11 mouse cellular contexts compared by ENCODE assay signal in genomic region chr8:79534271-79534889, GRCm38 (mm10).
DNase-seq lines count a peak whose midpoint lies in the region; ATAC-seq and TF ChIP-seq lines count a peak whose summit lies in the region.
"Had no signal": no experiment of that assay in that cellular context is flagged by ENCODE, and none has a peak within 500 bp of the region (broad histone marks: within the 10 kb centered on the region; RNA-seq: fewer than 3 reads in every experiment).

No protein-coding gene starts in this region.

- no peak for ATAC-seq in hindbrain, postnatal 0 days
- no peak for ATAC-seq in hindbrain, embryonic 11.5 days (ENCODE audit: low FRiP score)
- peak; percentile 57 for ATAC-seq in limb, embryonic 14.5 days (ENCODE audit: low FRiP score, low read depth)

- no peak overlapping the region for H3K4me3 ChIP-seq in hindbrain, postnatal 0 days (ENCODE audit: low read length)
- H3K4me3 ChIP-seq in hindbrain, embryonic 11.5 days (ENCODE audit: low read depth, low read length), result no peak overlapping the region
- H3K4me3 ChIP-seq in limb, embryonic 14.5 days (replicated peaks; ENCODE audit: low read length), result no peak overlapping the region

- no peaks in the 10 kb centered on the region for H3K9me3 ChIP-seq in hindbrain, postnatal 0 days (ENCODE audit: low read length)
- H3K9me3 ChIP-seq in hindbrain, embryonic 11.5 days (ENCODE audit: control insufficient read depth, low read length), result no peaks in the 10 kb centered on the region
- no peaks in the 10 kb centered on the region for H3K9me3 ChIP-seq in limb, embryonic 14.5 days (ENCODE audit: control insufficient read depth, low read length)

- H3K27me3 ChIP-seq in hindbrain, postnatal 0 days (ENCODE audit: insufficient read depth, low read length), result no peaks in the 10 kb centered on the region
- no peaks in the 10 kb centered on the region for H3K27me3 ChIP-seq in hindbrain, embryonic 11.5 days (ENCODE audit: control insufficient read depth, insufficient read depth, low read length)
- no peaks in the 10 kb centered on the region for H3K27me3 ChIP-seq in limb, embryonic 14.5 days (ENCODE audit: control insufficient read depth, insufficient read depth, low read length)

- 56% methylated on average over 12 of the region's 12 CpGs for WGBS in hindbrain, postnatal 0 days
- 77% methylated on average over 12 of the region's 12 CpGs for WGBS in hindbrain, embryonic 11.5 days
- 35% methylated on average over 12 of the region's 12 CpGs for WGBS in limb, embryonic 14.5 days

- peak; percentile 20 for DNase-seq in hindbrain, postnatal 0 days (ENCODE audit: low spot score)
- DNase-seq in hindbrain, embryonic 11.5 days (ENCODE audit: low spot score), result no peak
- peak; percentile 14 for DNase-seq in CD4-positive helper T cell, adult 2 months (ENCODE audit: low read depth, low spot score)
- peak; percentile 5 for DNase-seq in forelimb bud, embryonic 11.5 days (ENCODE audit: low read depth, low spot score)
- peak; percentile 53 for DNase-seq in limb, embryonic 14.5 days (ENCODE audit: low spot score)
- DNase-seq in c-Kit-positive CD71-positive TER-119-positive erythroid progenitor cells, embryonic 14.5 days (ENCODE audit: low spot score), result no peak
- no peak for DNase-seq in lung, postnatal 14 days
- no peak for DNase-seq in adrenal gland, adult 8-10 months
- DNase-seq: adrenal gland, postnatal 25 days; heart, postnatal 4 days had no signal

- H3K4me2 ChIP-seq in hindbrain, postnatal 0 days (ENCODE audit: low read depth, low read length), result no peak overlapping the region
- H3K4me2 ChIP-seq in hindbrain, embryonic 11.5 days (replicated peaks; ENCODE audit: low read depth, low read length), result no peak overlapping the region
- no peak overlapping the region; the same call in 1 of the 2 replicates for H3K4me2 ChIP-seq in limb, embryonic 14.5 days (replicated peaks; ENCODE audit: low read depth, low read length, severe bottlenecking)

- TF ChIP-seq CTCF in hindbrain, postnatal 0 days (IDR thresholded peaks at IDR 0.05; ENCODE audit: low read depth), result no peak

- H3K27ac ChIP-seq in hindbrain, postnatal 0 days, result no peak overlapping the region
- no peak overlapping the region for H3K27ac ChIP-seq in hindbrain, embryonic 11.5 days (ENCODE audit: low read depth, low read length)
- peak overlapping the region; percentile 62 for H3K27ac ChIP-seq in limb, embryonic 14.5 days (replicated peaks; ENCODE audit: low read depth, low read length)
- H3K27ac ChIP-seq: macrophage had no signal

- no peak for TF ChIP-seq POLR2A in limb, embryonic 14.5 days (IDR thresholded peaks at IDR 0.05; ENCODE audit: borderline replicate concordance, extremely low read depth, insufficient read depth, insufficient read length)

- H3K36me3 ChIP-seq in hindbrain, postnatal 0 days (ENCODE audit: insufficient read depth, low read length), result no peaks in the 10 kb centered on the region
- H3K36me3 ChIP-seq in hindbrain, embryonic 11.5 days (ENCODE audit: control insufficient read depth, insufficient read depth, low read length), result no peaks in the 10 kb centered on the region
- no peaks in the 10 kb centered on the region for H3K36me3 ChIP-seq in limb, embryonic 14.5 days (ENCODE audit: control insufficient read depth, insufficient read depth, low read length)

- no peak overlapping the region for H3K9ac ChIP-seq in hindbrain, postnatal 0 days (replicated peaks; ENCODE audit: low read length)
- no peak overlapping the region for H3K9ac ChIP-seq in hindbrain, embryonic 11.5 days (ENCODE audit: low read depth, low read length)
- no peak overlapping the region for H3K9ac ChIP-seq in limb, embryonic 14.5 days (ENCODE audit: low read depth, low read length, severe bottlenecking)

- H3K4me1 ChIP-seq in hindbrain, postnatal 0 days (ENCODE audit: insufficient read depth, low read length), result no peaks in the 10 kb centered on the region
- no peaks in the 10 kb centered on the region for H3K4me1 ChIP-seq in hindbrain, embryonic 11.5 days (replicated peaks; ENCODE audit: control insufficient read depth, insufficient read depth, low read length)
- H3K4me1 ChIP-seq in limb, embryonic 14.5 days (ENCODE audit: control insufficient read depth, insufficient read depth, low read length), result peaks cover 4% of the 10 kb centered on the region; the same call in 1 of the 2 replicates

Comparison
In these comparisons a context has a peak if more than half of its experiments do, and no peak if none do; other contexts are left out.
1. DNase-seq: peak in hindbrain, postnatal 0 days (single experiment), CD4-positive helper T cell, adult 2 months (single experiment), forelimb bud, embryonic 11.5 days (single experiment) and limb, embryonic 14.5 days (single experiment); none in hindbrain, embryonic 11.5 days (single experiment), c-Kit-positive CD71-positive TER-119-positive erythroid progenitor cells, embryonic 14.5 days (single experiment), lung, postnatal 14 days (single experiment) and adrenal gland, adult 8-10 months (single experiment).